15 mouse cellular contexts compared by ENCODE assay signal in the genomic region with DNA sequence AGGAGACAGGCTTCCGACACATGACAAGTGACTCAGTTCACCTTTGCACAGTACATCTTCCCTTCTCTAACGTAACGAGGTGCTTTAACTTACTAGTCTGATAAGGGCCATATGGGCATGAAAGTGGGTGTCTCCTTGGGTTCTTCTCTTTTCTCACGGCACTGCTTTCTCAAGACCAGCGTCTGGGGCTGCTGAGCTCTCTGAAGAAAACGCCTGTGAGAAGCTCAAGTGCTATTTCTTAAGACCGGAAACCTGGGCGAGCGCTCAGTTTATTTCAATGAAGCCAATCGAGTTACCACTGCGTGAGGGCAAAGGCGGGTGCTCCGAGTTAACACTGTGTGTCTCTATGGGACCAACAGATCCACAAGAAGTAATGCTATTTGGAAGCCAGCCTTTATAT.
"Had no signal": no experiment of that assay in that cellular context is flagged by ENCODE, and none has a peak within 500 bp of the region (broad histone marks: within the 10 kb centered on the region; RNA-seq: fewer than 3 reads in every experiment).

No protein-coding gene starts in this region.

- H3K27me3 ChIP-seq: stomach, embryonic 15.5 days had no signal

- H3K4me2 ChIP-seq: neural tube, embryonic 15.5 days; stomach, embryonic 15.5 days had no signal

- H3K9ac ChIP-seq: neural tube, embryonic 15.5 days; stomach, embryonic 15.5 days had no signal

- H3K4me1 ChIP-seq: stomach, embryonic 15.5 days had no signal

- H3K36me3 ChIP-seq: neural tube, embryonic 15.5 days; stomach, embryonic 15.5 days had no signal

- DNase-seq: retina, postnatal 1 day; right cerebral cortex, adult 18-20 months; right cerebral cortex, postnatal 14 days; right cerebral cortex, postnatal 25 days; right cerebral cortex, postnatal 4 days; spleen, adult 18-20 months; thymus, adult 18-20 months; thymus, adult 2 months; thymus, postnatal 14 days; thymus, postnatal 25 days; thymus, postnatal 36 days; thymus, postnatal 4 days had no signal

- H3K27ac ChIP-seq: neural tube, embryonic 15.5 days; stomach, embryonic 15.5 days; stomach, postnatal 0 days had no signal

- H3K9me3 ChIP-seq: neural tube, embryonic 15.5 days; stomach, embryonic 15.5 days had no signal

- H3K4me3 ChIP-seq: neural tube, embryonic 15.5 days; stomach, embryonic 15.5 days had no signal
